Mouse (Mus musculus): ENCODE results near the gene Rars2. TPM values are rescaled to one million over a fixed set of nuclear protein-coding genes. Genes with fewer than 3 reads are reported as not detected.

The Rars2 gene
- polyA plus RNA-seq, 1 experiment from 2014 or later, result 70.9 TPM

- no peak overlapping the region for H3K4me2 ChIP-seq
- no peaks in the 10 kb centered on the region for H3K36me3 ChIP-seq (ENCODE audit: control insufficient read depth, insufficient read depth, low read length)
- ATAC-seq (replicated peaks; ENCODE audit: low FRiP score), result no peak
- no peak overlapping the region for H3K27ac ChIP-seq (ENCODE audit: low read depth, low read length)
- WGBS, result 91% methylated on average over 11 of the region's 11 CpGs
- H3K9ac ChIP-seq (ENCODE audit: low read depth, low read length), result no peak overlapping the region
- no peaks in the 10 kb centered on the region for H3K9me3 ChIP-seq (ENCODE audit: control insufficient read depth, low read length)
- no peak overlapping the region for H3K4me3 ChIP-seq (ENCODE audit: low read depth, low read length)
- no peak for DNase-seq (ENCODE audit: low spot score)
- no peaks in the 10 kb centered on the region for H3K27me3 ChIP-seq (replicated peaks; ENCODE audit: control insufficient read depth, insufficient read depth, low read length)
- no peaks in the 10 kb centered on the region for H3K4me1 ChIP-seq (replicated peaks; ENCODE audit: control insufficient read depth, insufficient read depth, low read length)
These were observed 87.5 kb downstream of the Rars2 start for GRCm38 (mm10) chr4:34702231-34702630.

- Histone ChIP-seq H3K4me3 (ENCODE audit: low read depth, low read length) (no peak overlapping the region), H3K27ac (ENCODE audit: low read depth, low read length) (no peak overlapping the region), H3K4me2 (no peak overlapping the region), H3K9ac (ENCODE audit: low read depth, low read length) (no peak overlapping the region), H3K36me3 (ENCODE audit: control insufficient read depth, insufficient read depth, low read length) (no peaks in the 10 kb centered on the region), H3K9me3 (ENCODE audit: control insufficient read depth, low read length) (no peaks in the 10 kb centered on the region), H3K27me3 (replicated peaks; ENCODE audit: control insufficient read depth, insufficient read depth, low read length) (no peaks in the 10 kb centered on the region), H3K4me1 (replicated peaks; ENCODE audit: control insufficient read depth, insufficient read depth, low read length) (no peaks in the 10 kb centered on the region)
- 72% methylated on average over 4 of the region's 4 CpGs for WGBS
- ATAC-seq (replicated peaks; ENCODE audit: low FRiP score), result no peak
- no peak for DNase-seq (ENCODE audit: low spot score)
These were observed 88.3 kb downstream of the Rars2 start for GRCm38 (mm10) chr4:34703029-34703428.

GRCm38 (mm10) chr4:34707248-34707647 lies 92.5 kb downstream of the Rars2 start:
- Histone ChIP-seq H3K4me1 (replicated peaks; ENCODE audit: control insufficient read depth, insufficient read depth, low read length) (no peaks in the 10 kb centered on the region), H3K4me3 (ENCODE audit: low read depth, low read length) (no peak overlapping the region), H3K9ac (ENCODE audit: low read depth, low read length) (no peak overlapping the region), H3K9me3 (ENCODE audit: control insufficient read depth, low read length) (no peaks in the 10 kb centered on the region), H3K36me3 (ENCODE audit: control insufficient read depth, insufficient read depth, low read length) (no peaks in the 10 kb centered on the region), H3K27ac (ENCODE audit: low read depth, low read length) (no peak overlapping the region), H3K4me2 (no peak overlapping the region), H3K27me3 (replicated peaks; ENCODE audit: control insufficient read depth, insufficient read depth, low read length) (no peaks in the 10 kb centered on the region)
- ATAC-seq (replicated peaks; ENCODE audit: low FRiP score), result no peak
- WGBS, result 79% methylated on average over 3 of the region's 3 CpGs
- DNase-seq (ENCODE audit: low spot score), result no peak

GRCm38 (mm10) chr4:34708127-34708526 lies 93.4 kb downstream of the Rars2 start:
- Histone ChIP-seq H3K9me3 (ENCODE audit: control insufficient read depth, low read length) (no peaks in the 10 kb centered on the region), H3K27ac (ENCODE audit: low read depth, low read length) (no peak overlapping the region), H3K27me3 (replicated peaks; ENCODE audit: control insufficient read depth, insufficient read depth, low read length) (no peaks in the 10 kb centered on the region), H3K4me2 (no peak overlapping the region), H3K4me3 (ENCODE audit: low read depth, low read length) (no peak overlapping the region), H3K9ac (ENCODE audit: low read depth, low read length) (no peak overlapping the region), H3K36me3 (ENCODE audit: control insufficient read depth, insufficient read depth, low read length) (no peaks in the 10 kb centered on the region), H3K4me1 (replicated peaks; ENCODE audit: control insufficient read depth, insufficient read depth, low read length) (no peaks in the 10 kb centered on the region)
- ATAC-seq (replicated peaks; ENCODE audit: low FRiP score) (no peak), DNase-seq (ENCODE audit: low spot score) (peak; percentile 4)
- WGBS, result 76% methylated on average over 3 of the region's 3 CpGs

Other genes starting within 250 kb of the Rars2 start
- gene Akirin2, start 64.0 kb upstream of the Rars2 start, polyA plus RNA-seq (2014; fragmentation: Nextera tagmentation; extraction: Ambion mirVana), result 44.0 and 44.2 TPM in 2 replicates
- 116 and 130 TPM in 2 replicates for gene Orc3, start within 50 bp of the Rars2 start, polyA plus RNA-seq (2014; fragmentation: Nextera tagmentation; extraction: Ambion mirVana)
- 40.1 and 42.8 TPM in 2 replicates for gene Slc35a1, start 72.5 kb downstream of the Rars2 start, polyA plus RNA-seq (2014; fragmentation: Nextera tagmentation; extraction: Ambion mirVana)
- gene Cfap206, start 115.2 kb downstream of the Rars2 start, polyA plus RNA-seq (2014; fragmentation: Nextera tagmentation; extraction: Ambion mirVana), result 0.13 TPM in 1 of 2 replicates, not detected in the other
- gene Gm136, start 141.3 kb downstream of the Rars2 start, polyA plus RNA-seq (2014; fragmentation: Nextera tagmentation; extraction: Ambion mirVana), result not detected in 2 replicates
- 42.9 and 45.0 TPM in 2 replicates for gene Smim8, start 163.5 kb downstream of the Rars2 start, polyA plus RNA-seq (2014; fragmentation: Nextera tagmentation; extraction: Ambion mirVana)

Measured in liver, embryonic 11.5 days (tissue).